Mouse (Mus musculus) liver, embryonic 11.5 days (tissue): ENCODE results near the gene Parn. TPM values are rescaled to one million over a fixed set of nuclear protein-coding genes. Genes with fewer than 3 reads are reported as not detected.
A peak's percentile ranks its signal among the peaks of the same experiment; 100 is the strongest.

Source experiments
- ATAC-seq: fragments of 200-750 bp; cut with Nextera tagmentation; replicated peaks from 2 replicates; pipeline ENCODE4 v1.8.0; 2017; ENCODE audit warnings: moderate number of reproducible peaks, mild to moderate bottlenecking, moderate TSS enrichment, moderate library complexity; ENCODE audit not compliant: low FRiP score
- DNase-seq: peaks from one replicate; pipeline ENCODE4 v3.0.0-alpha.2; 2017; ENCODE audit warnings: low spot score
- H3K27ac ChIP-seq: fragments of 300-500 bp; sonication (generic); 2 replicates; pipeline ENCODE4 v1.5.1; 2014; ENCODE audit warnings: mild to moderate bottlenecking, low read depth, low read length, control low read depth
- H3K27me3 ChIP-seq: fragments of 300-500 bp; sonication (generic); replicated peaks from 2 replicates; pipeline ENCODE4 v1.6.1; 2014; ENCODE audit warnings: low read length, mixed read lengths; ENCODE audit not compliant: control insufficient read depth, insufficient read depth
- H3K36me3 ChIP-seq: fragments of 300-500 bp; sonication (generic); 2 replicates; pipeline ENCODE4 v1.6.1; 2014; ENCODE audit warnings: mild to moderate bottlenecking, low read length, moderate library complexity, mixed read lengths; ENCODE audit not compliant: control insufficient read depth, insufficient read depth
- H3K4me1 ChIP-seq: fragments of 300-500 bp; sonication (generic); replicated peaks from 2 replicates; pipeline ENCODE4 v1.6.1; 2014; ENCODE audit warnings: low read length, mixed read lengths; ENCODE audit not compliant: control insufficient read depth, insufficient read depth
- H3K4me2 ChIP-seq: fragments of 300-500 bp; sonication (generic); 2 replicates; pipeline ENCODE4 v1.6.1; 2014; ENCODE audit warnings: mild to moderate bottlenecking, control low read depth, moderate library complexity
- H3K4me3 ChIP-seq: fragments of 300-500 bp; sonication (generic); 2 replicates; pipeline ENCODE4 v1.5.1; 2014; ENCODE audit warnings: low read depth, low read length, control low read depth
- H3K9ac ChIP-seq: fragments of 300-500 bp; sonication (generic); 2 replicates; pipeline ENCODE4 v1.6.1; 2014; ENCODE audit warnings: low read depth, low read length, control low read depth
- H3K9me3 ChIP-seq: fragments of 300-500 bp; sonication (generic); 2 replicates; pipeline ENCODE4 v1.6.1; 2016; ENCODE audit warnings: low read length, inconsistent platforms, mixed read lengths; ENCODE audit not compliant: control insufficient read depth
- WGBS: fragments of 180-500 bp; shearing (Covaris S2); extraction: QIAGEN DNeasy Blood & Tissue Kit; methylation state at CpG from one replicate; pipeline ENCODE4 v1.1.7; 2014; 5-methylcytosine and 5-hydroxymethylcytosine counted together
- polyA plus RNA-seq: library from polyadenylated mRNA; unstranded; fragments of >200 nt; fragmentation: Nextera tagmentation; extraction: Ambion mirVana; gene quantifications from 2 replicates; pipeline ENCODE4 v1.2.1, GENCODE M21; 2014

Parn gene
- polyA plus RNA-seq, 1 experiment from 2014 or later, result 43.9 TPM

DNA sequence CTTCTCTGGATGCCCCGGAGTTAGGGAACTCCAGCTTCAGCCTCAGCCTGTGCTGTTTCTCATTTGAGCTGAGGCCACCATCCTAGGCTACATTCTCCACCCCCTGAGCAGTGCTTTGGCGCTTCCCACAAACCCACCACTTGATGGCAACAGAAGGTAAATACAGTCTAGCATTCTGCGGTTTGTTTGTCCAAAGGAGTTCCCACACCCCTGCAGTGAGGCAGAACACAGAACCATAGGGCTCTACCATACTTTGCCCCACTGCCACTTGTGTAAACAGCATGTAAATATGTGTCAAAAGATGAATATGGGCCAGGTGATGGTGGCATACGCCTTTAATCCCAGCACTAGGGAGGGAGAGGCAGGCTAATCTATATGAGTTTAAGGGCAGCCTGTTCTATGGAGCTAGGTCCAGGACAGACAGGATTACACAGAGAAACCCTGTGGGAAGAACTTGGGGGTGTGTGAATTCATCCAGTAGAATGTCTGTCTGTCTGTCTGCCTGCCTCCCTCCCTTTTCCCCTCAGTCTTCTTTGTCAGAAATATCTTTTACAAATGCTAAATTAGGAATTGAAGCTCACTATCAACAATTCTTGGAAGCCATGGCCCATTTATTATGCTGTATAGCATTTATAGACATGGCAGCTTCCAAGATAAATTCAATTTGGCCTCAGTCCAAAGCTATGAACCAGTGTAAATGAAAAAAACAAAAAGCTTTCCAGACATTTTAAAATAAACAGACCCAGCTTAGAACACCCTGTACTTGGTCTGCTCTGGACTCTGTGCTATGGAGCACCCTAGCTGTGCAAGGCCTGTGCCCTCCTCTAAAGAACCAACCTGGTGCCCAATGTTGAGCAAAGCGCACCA, 79.6 kb downstream of the Parn start:
- Histone ChIP-seq H3K36me3 (peaks cover 2% of the 10 kb centered on the region; the same call in 1 of the 2 replicates), H3K27ac (no peak overlapping the region), H3K9ac (no peak overlapping the region), H3K4me2 (no peak overlapping the region), H3K4me1 (no peaks in the 10 kb centered on the region), H3K9me3 (no peaks in the 10 kb centered on the region), H3K27me3 (no peaks in the 10 kb centered on the region), H3K4me3 (no peak overlapping the region)
- no peak for ATAC-seq
- DNase-seq, result no peak
- WGBS, result 80% methylated on average over 5 of the region's 5 CpGs

DNA sequence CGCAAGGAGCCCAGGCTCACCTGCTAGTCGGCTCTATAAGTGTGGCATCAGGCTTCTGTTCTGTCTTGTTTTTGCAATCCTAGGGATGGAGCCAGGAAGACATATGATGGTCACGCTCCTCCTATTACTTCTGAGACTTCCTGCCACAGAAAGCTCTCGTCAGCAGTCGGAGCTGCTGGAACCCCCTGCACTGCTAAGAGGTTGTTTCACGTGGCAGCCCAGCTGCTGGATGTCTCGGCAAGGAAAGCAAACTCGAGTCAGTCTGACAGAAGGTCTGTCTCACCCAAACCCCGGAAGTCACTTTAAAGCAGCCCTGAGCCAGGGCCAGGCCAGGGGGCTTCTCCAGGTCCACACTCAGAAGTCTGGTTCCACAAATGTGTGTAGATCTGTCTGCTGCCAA, 82.7 kb downstream of the Parn start:
- H3K9me3 ChIP-seq, result no peaks in the 10 kb centered on the region
- no peaks in the 10 kb centered on the region for H3K4me1 ChIP-seq
- no peak overlapping the region for H3K27ac ChIP-seq
- WGBS, result 84% methylated on average over 9 of the region's 9 CpGs
- no peak overlapping the region for H3K9ac ChIP-seq
- H3K4me3 ChIP-seq, result no peak overlapping the region
- no peak for ATAC-seq
- H3K27me3 ChIP-seq, result no peaks in the 10 kb centered on the region
- no peaks in the 10 kb centered on the region; the same call in 1 of the 2 replicates for H3K36me3 ChIP-seq
- no peak overlapping the region for H3K4me2 ChIP-seq
- DNase-seq, result no peak

DNA sequence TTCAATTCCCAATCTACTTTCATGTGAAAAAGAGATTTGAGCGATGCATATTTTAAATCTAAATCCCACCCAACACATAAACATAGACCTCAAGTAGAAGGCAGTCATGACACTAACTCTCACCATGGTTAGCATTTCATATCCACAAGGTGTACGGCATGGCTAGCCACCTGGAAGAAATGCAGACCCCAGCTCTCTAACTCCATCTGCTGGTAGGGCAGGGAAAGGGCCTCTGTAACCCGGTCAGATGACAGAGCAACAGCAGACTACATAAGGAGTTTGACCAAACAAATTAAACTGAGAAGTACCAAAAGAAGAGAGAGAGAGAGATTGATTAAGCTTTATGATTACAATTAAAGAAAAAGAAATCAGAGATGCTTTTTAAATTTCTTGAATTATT, 87.2 kb downstream of the Parn start:
- Histone ChIP-seq H3K9me3 (no peaks in the 10 kb centered on the region), H3K4me2 (no peak overlapping the region), H3K27me3 (no peaks in the 10 kb centered on the region), H3K4me1 (no peaks in the 10 kb centered on the region), H3K9ac (no peak overlapping the region), H3K36me3 (no peaks in the 10 kb centered on the region), H3K4me3 (no peak overlapping the region), H3K27ac (no peak overlapping the region)
- DNase-seq, result no peak
- 88% methylated on average over 3 of the region's 3 CpGs for WGBS
- ATAC-seq, result no peak

DNA sequence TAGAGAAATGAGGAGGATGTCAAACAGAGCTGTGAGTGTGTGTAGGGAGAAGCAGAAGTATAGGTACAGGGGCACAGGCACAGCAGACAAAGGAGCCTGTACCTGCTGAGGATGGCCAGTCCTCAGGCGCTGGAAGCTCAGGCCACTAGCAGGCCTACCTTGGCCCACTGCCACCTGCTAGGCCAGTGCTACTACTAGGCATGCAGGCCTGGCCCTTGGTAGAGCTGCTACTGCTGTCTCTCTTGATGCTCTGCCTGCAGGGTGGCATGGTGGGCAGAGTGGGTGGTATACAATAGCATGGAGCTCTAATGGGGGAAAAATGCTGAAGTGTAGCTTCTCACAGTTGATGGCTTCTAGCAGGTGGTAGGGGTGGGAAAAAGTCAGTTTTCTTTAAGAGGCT, 88.0 kb downstream of the Parn start:
- Histone ChIP-seq H3K4me1 (peaks cover 5% of the 10 kb centered on the region), H3K27ac (no peak overlapping the region), H3K4me2 (no peak overlapping the region), H3K27me3 (no peaks in the 10 kb centered on the region), H3K36me3 (no peaks in the 10 kb centered on the region), H3K4me3 (no peak overlapping the region), H3K9ac (no peak overlapping the region), H3K9me3 (no peaks in the 10 kb centered on the region)
- WGBS, result 83% methylated on average over 1 of the region's 1 CpGs
- no peak for ATAC-seq
- no peak for DNase-seq

DNA sequence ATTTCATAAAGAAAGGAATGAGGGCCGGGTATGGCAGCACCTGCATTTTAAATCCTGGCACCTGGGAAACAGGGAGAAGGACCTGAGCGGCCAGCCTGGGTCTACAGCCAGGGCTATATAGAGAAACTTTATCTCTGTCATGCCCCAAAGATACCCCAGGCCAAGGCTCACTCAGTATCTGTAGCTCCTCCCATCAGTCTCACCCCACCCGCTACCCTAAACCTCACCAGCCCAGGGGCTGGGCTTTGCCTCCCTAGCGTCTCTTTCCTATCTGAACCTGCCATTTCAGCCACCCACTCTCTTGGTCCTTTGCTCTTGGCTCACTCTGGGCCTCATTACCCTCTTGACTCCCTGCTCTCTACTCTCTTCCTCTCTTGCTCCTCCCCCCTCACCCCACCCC, 92.7 kb downstream of the Parn start:
- ATAC-seq (peak; percentile 93), DNase-seq (no peak)
- Histone ChIP-seq H3K36me3 (no peaks in the 10 kb centered on the region), H3K4me1 (peaks cover 7% of the 10 kb centered on the region), H3K27ac (no peak overlapping the region), H3K4me3 (no peak overlapping the region), H3K27me3 (no peaks in the 10 kb centered on the region), H3K9ac (no peak overlapping the region), H3K9me3 (no peaks in the 10 kb centered on the region), H3K4me2 (no peak overlapping the region)
- 55% methylated on average over 4 of the region's 4 CpGs for WGBS

DNA sequence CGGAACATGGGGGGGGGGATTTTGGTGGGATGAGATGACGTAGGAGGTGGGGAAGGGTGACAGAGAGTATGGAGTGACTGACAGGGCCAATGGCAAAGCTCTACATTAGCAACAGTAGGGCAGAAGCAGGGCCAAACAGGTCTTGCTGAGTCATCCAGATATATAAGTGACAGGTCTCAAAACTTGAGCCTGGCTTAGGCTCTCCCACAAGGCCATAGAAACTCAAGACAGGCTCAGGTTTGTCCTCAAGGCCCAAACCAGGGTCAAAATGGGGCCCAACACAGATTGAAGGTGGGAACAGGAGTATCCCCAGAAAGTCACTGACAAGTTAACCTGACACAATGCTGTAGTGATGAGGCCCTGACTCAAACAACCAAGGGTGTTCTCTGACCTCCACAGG, 99.7 kb downstream of the Parn start:
- Histone ChIP-seq H3K4me2 (no peak overlapping the region), H3K36me3 (no peaks in the 10 kb centered on the region; the same call in 1 of the 2 replicates), H3K4me1 (no peaks in the 10 kb centered on the region; the same call in 1 of the 2 replicates), H3K27me3 (no peaks in the 10 kb centered on the region), H3K27ac (no peak overlapping the region), H3K9ac (no peak overlapping the region), H3K4me3 (no peak overlapping the region), H3K9me3 (no peaks in the 10 kb centered on the region)
- 98% methylated on average over 2 of the region's 2 CpGs for WGBS
- DNase-seq (no peak), ATAC-seq (no peak)

DNA sequence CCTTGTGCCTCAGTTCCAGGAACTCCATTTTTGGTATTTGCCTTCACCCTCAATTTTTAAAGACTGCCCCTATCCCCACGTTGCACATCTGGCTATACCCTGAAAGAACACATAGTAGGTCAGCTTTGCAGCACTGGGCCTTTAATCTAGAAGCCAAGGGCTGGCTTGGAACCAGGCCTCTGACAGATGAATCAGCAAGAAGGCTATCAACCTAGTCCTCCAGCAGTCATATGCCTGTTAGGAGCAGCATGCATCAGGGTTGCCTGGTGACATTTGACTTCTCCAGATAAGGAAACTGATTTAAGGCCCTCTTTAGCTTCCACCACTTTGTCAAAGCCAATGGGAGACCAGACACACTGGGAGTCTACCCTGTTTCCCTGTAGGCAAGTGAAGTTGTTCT, 100.4 kb downstream of the Parn start:
- Histone ChIP-seq H3K4me1 (no peaks in the 10 kb centered on the region; the same call in 1 of the 2 replicates), H3K9me3 (no peaks in the 10 kb centered on the region), H3K36me3 (no peaks in the 10 kb centered on the region; the same call in 1 of the 2 replicates), H3K9ac (no peak overlapping the region), H3K27me3 (no peaks in the 10 kb centered on the region), H3K4me2 (no peak overlapping the region), H3K27ac (no peak overlapping the region), H3K4me3 (no peak overlapping the region)
- no peak; the same call in 1 of the 2 replicates for ATAC-seq
- WGBS, result 78% methylated on average over 1 of the region's 1 CpGs
- no peak for DNase-seq

DNA sequence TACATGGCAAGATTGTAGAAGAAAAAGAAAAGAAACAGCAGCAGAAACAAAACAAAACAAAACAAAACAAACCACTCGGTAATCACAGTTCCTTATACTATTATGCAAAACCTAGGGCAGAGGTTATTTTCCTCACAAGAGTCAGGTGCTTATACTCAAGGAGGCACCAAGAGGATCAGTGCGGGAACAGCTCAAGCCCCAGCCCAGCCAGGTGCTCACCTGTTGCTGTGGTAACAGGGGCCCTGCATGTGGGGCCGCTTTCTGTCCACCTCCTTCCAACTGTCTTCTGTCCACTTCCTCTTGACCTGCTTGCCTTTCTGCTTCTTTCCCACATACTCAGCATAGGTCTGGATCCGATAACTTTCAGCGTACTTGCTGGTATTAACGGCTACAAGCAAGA, 101.6 kb downstream of the Parn start:
- Histone ChIP-seq H3K27me3 (no peaks in the 10 kb centered on the region), H3K36me3 (no peaks in the 10 kb centered on the region; the same call in 1 of the 2 replicates), H3K4me2 (no peak overlapping the region), H3K27ac (no peak overlapping the region), H3K9ac (no peak overlapping the region), H3K9me3 (no peaks in the 10 kb centered on the region), H3K4me1 (no peaks in the 10 kb centered on the region; the same call in 1 of the 2 replicates), H3K4me3 (no peak overlapping the region)
- DNase-seq (no peak), ATAC-seq (no peak)
- WGBS, result 90% methylated on average over 6 of the region's 6 CpGs

DNA sequence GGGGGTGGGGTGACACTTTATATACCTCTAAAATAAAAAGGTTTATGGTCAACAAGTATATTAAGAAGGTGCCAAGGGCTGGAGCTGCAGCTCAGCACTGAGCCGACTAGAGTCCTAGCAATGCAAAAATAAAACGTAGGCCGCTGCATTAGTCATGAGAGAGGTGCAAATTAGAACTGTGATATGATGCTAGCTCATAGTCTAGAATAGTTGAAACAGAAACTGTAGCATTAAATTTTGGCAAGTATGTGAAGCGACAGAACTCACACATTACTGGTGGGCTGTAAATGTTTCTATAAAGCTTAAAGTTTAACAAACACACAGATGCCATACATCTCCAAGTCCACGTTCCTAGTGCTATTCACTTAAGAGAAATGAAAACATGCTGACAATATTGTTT, 102.7 kb downstream of the Parn start:
- Histone ChIP-seq H3K36me3 (no peaks in the 10 kb centered on the region; the same call in 1 of the 2 replicates), H3K27ac (no peak overlapping the region), H3K4me1 (no peaks in the 10 kb centered on the region; the same call in 1 of the 2 replicates), H3K27me3 (no peaks in the 10 kb centered on the region), H3K4me2 (no peak overlapping the region), H3K9ac (no peak overlapping the region), H3K9me3 (no peaks in the 10 kb centered on the region), H3K4me3 (no peak overlapping the region)
- DNase-seq, result no peak
- WGBS, result 94% methylated on average over 5 of the region's 5 CpGs
- ATAC-seq, result no peak
